Mouse (Mus musculus) hindbrain, embryonic 10.5 days (tissue): ENCODE results near the gene Meis1. TPM values are rescaled to one million over a fixed set of nuclear protein-coding genes. Genes with fewer than 3 reads are reported as not detected.
A peak's percentile ranks its signal among the peaks of the same experiment; 100 is the strongest.

Experiments used
- DNase-seq: peaks from one replicate; pipeline ENCODE4 v3.0.0-alpha.2; 2017; ENCODE audit warnings: low spot score
- H3K27ac ChIP-seq: fragments of 300-500 bp; sonication (generic); 2 replicates; pipeline ENCODE4 v1.5.1; 2016; ENCODE audit warnings: mild to moderate bottlenecking, moderate library complexity
- H3K27me3 ChIP-seq: fragments of 300-500 bp; sonication (generic); 2 replicates; pipeline ENCODE4 v1.6.1; 2016; ENCODE audit warnings: mild to moderate bottlenecking; ENCODE audit not compliant: poor library complexity, insufficient read depth, severe bottlenecking
- H3K36me3 ChIP-seq: fragments of 300-500 bp; sonication (generic); 2 replicates; pipeline ENCODE4 v1.6.1; 2016; ENCODE audit warnings: mild to moderate bottlenecking, moderate library complexity
- H3K4me1 ChIP-seq: fragments of 300-500 bp; sonication (generic); replicated peaks from 2 replicates; pipeline ENCODE4 v1.6.1; 2016; ENCODE audit warnings: mild to moderate bottlenecking
- H3K4me3 ChIP-seq: fragments of 300-500 bp; sonication (generic); 2 replicates; pipeline ENCODE4 v1.5.1; 2016; ENCODE audit warnings: mild to moderate bottlenecking, moderate library complexity
- H3K9me3 ChIP-seq: fragments of 300-500 bp; sonication (generic); 2 replicates; pipeline ENCODE4 v1.6.1; 2016; ENCODE audit warnings: mild to moderate bottlenecking, moderate library complexity
- WGBS: fragments of 180-500 bp; shearing (Covaris S2); methylation state at CpG from one replicate; pipeline ENCODE4 v1.1.7; 2016; 5-methylcytosine and 5-hydroxymethylcytosine counted together
- polyA plus RNA-seq: library from polyadenylated mRNA; unstranded; fragments of >200 nt; fragmentation: Nextera tagmentation; extraction: Ambion mirVana; gene quantifications from 2 replicates; pipeline ENCODE4 v1.2.1, GENCODE M21; 2016

Meis1 gene
- polyA plus RNA-seq, 1 experiment from 2014 or later: 123 TPM

DNA sequence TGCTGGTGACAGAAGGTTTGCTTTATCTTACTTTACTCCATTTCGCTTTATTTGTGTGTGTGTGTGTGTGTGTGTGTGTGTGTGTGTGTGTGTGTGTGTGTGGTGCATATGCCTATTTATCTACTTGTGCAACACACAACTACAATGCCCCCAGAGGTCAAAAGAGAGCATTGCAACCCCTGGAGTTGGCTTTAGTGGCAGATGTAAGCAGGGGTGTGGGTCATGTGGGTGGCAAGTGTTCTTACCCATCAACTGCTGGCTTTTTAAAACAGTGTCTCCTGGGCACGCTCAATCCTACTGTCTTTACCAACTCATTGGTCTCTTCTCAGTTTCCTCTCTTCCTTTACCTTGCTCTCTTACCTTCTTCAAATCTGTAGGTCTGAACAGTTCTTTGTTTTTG is 22.5 kb downstream of the Meis1 start:
- Histone ChIP-seq H3K27ac (no peak overlapping the region), H3K4me1 (peaks cover 19% of the 10 kb centered on the region), H3K36me3 (peaks cover 100% of the 10 kb centered on the region), H3K4me3 (no peak overlapping the region), H3K9me3 (no peaks in the 10 kb centered on the region), H3K27me3 (no peaks in the 10 kb centered on the region)
- WGBS: 95% methylated on average over 2 of the region's 2 CpGs
- DNase-seq: no peak

DNA sequence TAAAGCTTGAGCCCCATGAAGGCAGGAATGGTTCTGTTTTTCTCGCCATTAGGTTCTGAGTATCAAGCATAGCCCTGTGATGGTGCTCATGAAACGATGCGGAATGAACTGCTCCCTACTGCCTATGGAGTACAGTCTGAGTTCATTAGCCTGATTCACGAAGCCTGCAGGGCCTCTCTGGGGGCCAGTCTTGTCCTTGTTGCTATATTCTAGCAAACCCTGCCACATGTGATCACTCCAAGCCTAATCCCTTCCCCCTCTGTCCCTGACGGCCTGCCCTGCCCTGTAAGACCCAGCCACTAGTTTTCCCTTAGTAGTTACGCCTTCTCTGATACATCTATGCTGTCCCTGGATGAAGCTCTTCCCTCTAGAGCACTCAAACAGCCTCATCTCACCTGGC is 26.0 kb downstream of the Meis1 start:
- 78% methylated on average over 6 of the region's 6 CpGs for WGBS
- no peak overlapping the region for H3K4me3 ChIP-seq
- no peak for DNase-seq
- no peak overlapping the region for H3K27ac ChIP-seq
- peaks cover 54% of the 10 kb centered on the region for H3K4me1 ChIP-seq
- peaks cover 100% of the 10 kb centered on the region for H3K36me3 ChIP-seq
- no peaks in the 10 kb centered on the region for H3K9me3 ChIP-seq
- H3K27me3 ChIP-seq: no peaks in the 10 kb centered on the region

DNA sequence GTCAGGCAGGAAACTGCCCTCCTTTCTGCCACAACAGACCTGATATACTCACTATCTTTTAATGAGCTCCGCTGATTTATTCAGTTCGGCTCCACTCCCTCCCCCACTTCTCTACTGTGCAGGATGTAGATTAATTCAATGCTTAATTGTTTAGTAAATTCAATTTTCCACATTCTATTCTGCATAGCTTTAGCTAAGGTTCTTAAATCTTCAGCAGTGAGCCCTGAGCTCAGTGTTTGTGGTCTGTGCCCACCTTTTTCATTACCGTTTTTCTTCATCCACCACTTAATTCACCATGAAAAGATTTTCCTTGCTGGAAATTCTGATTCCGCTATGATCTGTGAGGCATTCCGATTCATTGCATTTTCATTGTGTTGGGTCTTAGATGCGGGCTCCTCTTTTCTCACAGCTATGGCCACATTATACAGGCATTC is 28.5 kb downstream of the Meis1 start:
- peak overlapping the region; percentile 36; the same call in 1 of the 2 replicates for H3K27ac ChIP-seq
- H3K27me3 ChIP-seq: no peaks in the 10 kb centered on the region
- no peaks in the 10 kb centered on the region for H3K9me3 ChIP-seq
- peaks cover 71% of the 10 kb centered on the region for H3K4me1 ChIP-seq
- WGBS: 56% methylated on average over 6 of the region's 6 CpGs
- H3K36me3 ChIP-seq: peaks cover 100% of the 10 kb centered on the region
- no peak for DNase-seq
- H3K4me3 ChIP-seq: no peak overlapping the region

DNA sequence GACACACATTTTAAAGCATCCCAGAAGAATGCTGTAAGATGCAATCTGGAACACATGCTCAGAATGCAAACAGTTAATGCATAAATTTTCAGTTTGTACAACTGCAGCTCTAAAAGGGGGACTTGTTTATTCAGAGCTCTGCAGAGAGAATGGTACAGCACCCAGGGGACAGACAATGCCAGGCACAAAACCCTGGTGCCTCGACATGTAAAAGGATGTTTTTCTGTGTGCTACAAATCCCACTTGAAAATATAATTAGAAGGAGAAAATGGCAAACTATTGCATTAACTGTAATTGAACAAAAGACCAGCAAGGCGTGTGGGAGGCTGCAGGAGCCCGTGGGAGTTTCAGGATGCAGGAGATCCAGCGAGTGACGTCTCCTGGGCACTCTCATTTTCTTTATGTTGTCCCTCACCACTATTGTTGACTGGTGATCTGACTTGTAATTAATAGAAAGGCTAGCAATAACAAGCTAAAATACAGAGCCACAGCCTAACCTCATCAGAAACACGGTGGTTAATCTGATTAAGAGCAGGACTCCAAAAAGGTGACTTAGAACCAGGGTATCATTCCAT is 29.0 kb downstream of the Meis1 start:
- Histone ChIP-seq H3K27me3 (no peaks in the 10 kb centered on the region), H3K9me3 (no peaks in the 10 kb centered on the region), H3K27ac (peak overlapping the region; percentile 36; the same call in 1 of the 2 replicates), H3K4me3 (no peak overlapping the region), H3K4me1 (peaks cover 71% of the 10 kb centered on the region), H3K36me3 (peaks cover 100% of the 10 kb centered on the region)
- DNase-seq: no peak
- WGBS: 51% methylated on average over 6 of the region's 6 CpGs

DNA sequence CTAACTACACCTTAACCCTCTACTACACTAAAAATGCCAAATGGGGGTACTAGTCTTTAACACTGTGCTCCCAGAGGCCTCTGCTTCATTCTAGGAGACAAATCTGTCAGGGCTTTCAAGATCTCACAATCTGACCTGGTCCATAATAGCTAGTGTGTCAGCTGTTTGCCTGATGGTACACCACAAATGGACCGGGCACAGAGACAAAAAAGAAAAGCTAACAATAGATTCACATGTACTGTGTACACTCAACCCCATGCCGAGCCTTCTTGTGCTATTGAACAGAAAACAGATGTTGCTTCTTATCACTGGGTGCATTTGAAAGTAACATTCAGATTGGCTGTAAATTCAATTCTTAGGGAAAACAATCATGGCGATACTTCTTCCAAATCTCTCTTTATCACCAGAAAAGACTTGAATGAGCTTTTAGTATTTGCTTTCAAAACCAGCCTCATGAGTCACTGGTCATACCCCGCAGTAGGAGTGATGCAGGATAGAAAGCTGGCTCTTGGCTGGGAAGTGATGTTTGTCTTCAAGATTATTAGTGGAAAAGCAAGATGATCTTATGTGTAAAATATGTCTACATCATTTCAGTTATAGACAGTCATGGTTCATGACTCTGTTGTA is 30.0 kb downstream of the Meis1 start:
- H3K27ac ChIP-seq: no peak overlapping the region
- 72% methylated on average over 4 of the region's 4 CpGs for WGBS
- no peak overlapping the region for H3K4me3 ChIP-seq
- no peaks in the 10 kb centered on the region for H3K9me3 ChIP-seq
- no peak for DNase-seq
- peaks cover 100% of the 10 kb centered on the region for H3K36me3 ChIP-seq
- peaks cover 79% of the 10 kb centered on the region for H3K4me1 ChIP-seq
- no peaks in the 10 kb centered on the region for H3K27me3 ChIP-seq

DNA sequence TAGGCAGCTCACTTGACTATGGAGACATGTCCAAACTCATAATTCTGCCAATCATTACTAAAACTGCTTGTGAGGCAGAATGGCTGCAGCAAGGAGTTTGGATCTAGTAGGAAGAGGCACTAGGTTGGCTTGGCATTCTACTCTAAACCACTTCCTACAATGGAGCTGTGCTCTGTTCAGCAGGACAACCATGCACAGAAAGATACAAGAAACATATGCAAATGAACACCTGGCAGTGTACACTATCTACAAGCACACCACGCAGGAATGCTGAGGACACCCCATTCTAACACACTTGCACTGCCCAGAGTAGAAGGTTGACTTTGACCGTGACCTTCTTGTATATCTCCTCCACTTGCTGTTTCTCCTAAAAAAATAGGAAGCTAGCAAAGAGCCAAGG is 35.0 kb downstream of the Meis1 start:
- no peak for DNase-seq
- Histone ChIP-seq H3K27me3 (no peaks in the 10 kb centered on the region), H3K9me3 (no peaks in the 10 kb centered on the region), H3K36me3 (peaks cover 69% of the 10 kb centered on the region), H3K4me3 (no peak overlapping the region), H3K4me1 (peaks cover 73% of the 10 kb centered on the region), H3K27ac (no peak overlapping the region)
- 88% methylated on average over 2 of the region's 2 CpGs for WGBS

DNA sequence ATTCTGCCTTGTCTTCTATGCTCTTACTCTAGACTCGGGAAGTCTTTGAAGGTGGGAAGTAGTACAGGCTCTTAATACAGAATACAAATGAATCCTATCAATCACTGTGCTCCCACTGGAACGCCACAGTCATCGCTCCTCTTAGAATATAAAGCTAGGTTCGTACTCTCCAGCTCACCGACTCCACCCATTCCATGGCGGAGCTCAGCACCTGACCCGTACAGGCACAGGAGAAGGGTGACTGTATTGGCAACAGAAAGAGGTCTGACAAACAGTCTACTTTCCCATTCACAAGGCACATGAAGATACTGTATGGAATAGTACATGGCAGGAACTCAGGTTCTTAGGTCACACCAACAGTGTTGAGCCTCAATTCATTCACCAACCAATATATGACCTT is 35.5 kb downstream of the Meis1 start:
- Histone ChIP-seq H3K4me3 (no peak overlapping the region), H3K27me3 (no peaks in the 10 kb centered on the region), H3K36me3 (peaks cover 67% of the 10 kb centered on the region), H3K4me1 (peaks cover 68% of the 10 kb centered on the region), H3K27ac (peak overlapping the region; percentile 53), H3K9me3 (no peaks in the 10 kb centered on the region)
- DNase-seq: no peak
- 75% methylated on average over 7 of the region's 7 CpGs for WGBS

DNA sequence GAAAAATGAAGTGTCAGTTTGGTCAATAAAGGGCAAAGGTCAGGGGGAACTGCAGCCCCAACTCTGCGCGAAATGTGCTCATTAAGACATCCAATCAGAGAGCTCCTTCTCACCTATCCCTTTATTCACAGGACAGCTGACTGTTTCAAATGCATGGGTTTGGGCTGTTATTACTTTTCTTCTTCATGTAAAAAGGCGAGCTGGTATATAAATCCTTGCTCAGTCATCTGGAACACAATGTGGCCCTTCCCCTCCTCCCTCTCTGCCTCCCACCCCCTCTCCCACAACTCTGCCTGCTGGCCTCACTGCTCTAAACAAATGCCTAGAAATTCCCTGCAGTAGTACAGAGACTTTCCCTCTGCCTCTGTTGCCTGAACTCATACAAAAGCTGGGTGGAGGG is 36.5 kb downstream of the Meis1 start:
- peaks cover 67% of the 10 kb centered on the region for H3K36me3 ChIP-seq
- H3K4me1 ChIP-seq: peaks cover 62% of the 10 kb centered on the region
- no peaks in the 10 kb centered on the region for H3K9me3 ChIP-seq
- DNase-seq: no peak
- no peaks in the 10 kb centered on the region for H3K27me3 ChIP-seq
- WGBS: 19% methylated on average over 3 of the region's 3 CpGs
- peak overlapping the region; percentile 53 for H3K27ac ChIP-seq
- H3K4me3 ChIP-seq: no peak overlapping the region

DNA sequence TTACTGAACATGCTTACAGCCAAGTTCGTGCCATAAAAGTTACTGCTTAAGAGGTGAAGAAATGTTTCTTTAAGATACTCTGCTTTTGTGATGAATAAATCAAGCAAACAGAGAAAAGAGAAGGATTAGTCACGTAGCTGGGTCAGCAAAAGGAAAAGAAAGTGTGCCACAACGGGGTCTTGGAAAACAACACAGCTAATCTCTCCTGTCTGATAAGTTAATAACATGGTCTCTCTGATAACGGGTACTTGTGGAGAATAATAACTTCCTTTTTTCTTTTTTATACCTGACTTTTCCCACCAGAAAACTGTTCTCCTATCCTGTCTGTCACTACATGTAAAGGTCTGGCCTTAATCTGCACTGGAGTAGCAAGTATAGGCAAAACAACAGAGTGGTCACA is 37.4 kb downstream of the Meis1 start:
- 49% methylated on average over 4 of the region's 4 CpGs for WGBS
- Histone ChIP-seq H3K4me3 (no peak overlapping the region), H3K27ac (peak overlapping the region; percentile 47), H3K36me3 (peaks cover 64% of the 10 kb centered on the region), H3K4me1 (peaks cover 54% of the 10 kb centered on the region), H3K9me3 (no peaks in the 10 kb centered on the region), H3K27me3 (no peaks in the 10 kb centered on the region)
- DNase-seq: no peak

DNA sequence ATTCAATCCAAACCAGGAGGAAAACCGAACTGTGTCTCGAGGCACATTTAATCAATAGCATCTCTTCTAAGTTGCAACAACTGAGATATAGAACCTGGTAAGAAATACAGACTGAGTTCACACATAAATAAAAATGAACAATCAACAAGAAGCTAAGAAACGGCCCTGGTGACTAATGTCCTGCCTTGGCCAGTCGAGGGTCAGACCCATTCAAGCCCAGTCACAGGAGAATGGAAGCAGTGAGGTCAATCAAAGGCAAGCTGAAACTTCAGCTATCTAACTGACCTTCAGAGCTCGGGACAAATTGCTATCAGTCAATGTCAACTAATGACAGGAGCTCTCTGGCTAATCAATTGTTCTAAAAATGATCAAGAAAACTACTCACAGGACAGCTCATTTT is 38.2 kb downstream of the Meis1 start:
- DNase-seq: no peak
- Histone ChIP-seq H3K4me3 (no peak overlapping the region), H3K4me1 (peaks cover 50% of the 10 kb centered on the region), H3K27me3 (no peaks in the 10 kb centered on the region), H3K9me3 (no peaks in the 10 kb centered on the region), H3K27ac (no peak overlapping the region), H3K36me3 (peaks cover 64% of the 10 kb centered on the region)
- 43% methylated on average over 5 of the region's 5 CpGs for WGBS

DNA sequence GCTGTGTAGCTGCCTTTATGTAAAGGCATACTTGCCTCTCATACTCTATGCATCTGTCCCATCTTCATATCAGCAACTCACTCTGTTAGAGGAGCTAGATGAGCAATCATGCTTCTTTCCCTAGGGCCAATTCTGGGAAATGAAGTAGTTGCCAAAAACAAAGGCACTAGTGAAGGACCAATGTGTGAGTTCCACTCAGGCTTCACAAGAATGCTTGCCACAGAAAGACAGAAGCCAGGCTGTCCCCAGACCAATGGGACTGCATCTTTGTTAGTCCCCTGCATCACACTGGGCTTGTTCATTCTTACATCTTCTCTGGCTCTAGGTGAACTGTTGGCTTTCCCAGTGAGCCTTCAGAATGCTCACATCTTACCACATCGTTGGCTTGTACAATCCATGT is 43.7 kb downstream of the Meis1 start:
- Histone ChIP-seq H3K27ac (no peak overlapping the region), H3K27me3 (no peaks in the 10 kb centered on the region), H3K9me3 (no peaks in the 10 kb centered on the region), H3K4me1 (peaks cover 11% of the 10 kb centered on the region), H3K36me3 (peaks cover 48% of the 10 kb centered on the region), H3K4me3 (no peak overlapping the region)
- DNase-seq: no peak
- WGBS: 95% methylated on average over 1 of the region's 1 CpGs

DNA sequence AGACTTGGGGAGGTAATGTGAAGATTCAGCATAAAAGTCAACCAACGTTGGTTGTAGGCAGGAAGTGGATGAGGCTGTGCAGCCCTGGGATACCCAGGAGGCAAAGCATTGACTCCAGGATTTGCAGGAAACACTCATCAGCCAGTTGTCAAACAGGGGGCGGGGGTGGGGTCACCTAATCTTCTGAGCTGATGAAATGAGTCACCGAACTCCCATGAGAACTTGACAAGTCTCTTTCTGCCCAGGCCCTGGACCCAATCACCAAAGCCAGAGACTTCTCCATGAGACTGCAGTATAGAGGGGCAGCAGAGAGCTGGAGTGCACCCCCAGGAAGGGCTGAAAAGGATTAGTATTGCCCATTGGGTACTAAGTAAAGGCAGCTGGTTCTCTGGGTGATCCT is 45.0 kb downstream of the Meis1 start:
- Histone ChIP-seq H3K27ac (no peak overlapping the region), H3K27me3 (no peaks in the 10 kb centered on the region), H3K4me3 (no peak overlapping the region), H3K9me3 (no peaks in the 10 kb centered on the region), H3K36me3 (peaks cover 58% of the 10 kb centered on the region), H3K4me1 (peaks cover 10% of the 10 kb centered on the region; the same call in 1 of the 2 replicates)
- 53% methylated on average over 3 of the region's 3 CpGs for WGBS
- DNase-seq: no peak

DNA sequence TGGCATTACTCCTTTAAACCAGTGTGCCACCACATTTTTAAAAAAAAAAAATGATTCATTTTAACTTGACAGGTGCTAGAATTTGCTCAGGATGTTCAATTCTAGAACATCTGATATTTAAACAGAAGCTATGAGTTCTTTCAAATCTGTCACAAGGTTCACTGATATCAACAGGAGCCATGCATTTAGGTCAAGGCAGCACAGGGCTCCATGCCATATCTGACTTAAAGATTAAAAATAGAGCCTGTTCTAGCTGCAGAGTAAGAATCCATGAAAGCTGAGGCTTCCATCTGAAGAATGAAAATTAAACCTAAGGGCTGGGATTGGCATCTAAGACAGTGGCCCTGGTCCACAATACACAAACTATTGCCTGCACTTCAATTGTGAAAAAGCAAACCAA is 45.8 kb downstream of the Meis1 start:
- Histone ChIP-seq H3K9me3 (no peaks in the 10 kb centered on the region), H3K4me1 (peaks cover 7% of the 10 kb centered on the region; the same call in 1 of the 2 replicates), H3K27ac (no peak overlapping the region), H3K27me3 (no peaks in the 10 kb centered on the region), H3K36me3 (peaks cover 59% of the 10 kb centered on the region), H3K4me3 (no peak overlapping the region)
- DNase-seq: no peak
